Mouse (Mus musculus) heart, postnatal 0 days (tissue): ENCODE data around the gene Zscan25.
"Not testable (repeated sequence)": the region's sequence is repeated elsewhere in the genome, so short reads cannot be mapped to it uniquely, and the experiment has no call there.

Source experiments
- CTCF ChIP-seq: IDR thresholded peaks from 2 replicates; pipeline ENCODE4 v1.5.1; 2016; ENCODE audit warnings: antibody characterized with exemption, control low read depth, low read depth
- EP300 ChIP-seq: IDR thresholded peaks from 2 replicates; pipeline ENCODE4 v1.6.1; 2016; ENCODE audit warnings: antibody characterized with exemption, low read depth

GRCm38 (mm10) chr5:145273568-145273967 is 6.7 kb upstream of the Zscan25 start:
- not testable (repeated sequence) for TF ChIP-seq CTCF, EP300
